Mouse (Mus musculus) effector memory CD4-positive, alpha-beta T cell, adult 5 months (primary cell): ENCODE data around the gene Ccdc88b. TPM values are rescaled to one million over a fixed set of nuclear protein-coding genes. Genes with fewer than 3 reads are reported as not detected.

Source experiments
- polyA plus RNA-seq: library from polyadenylated mRNA; unstranded; fragments of 100-300 nt; shearing (Covaris generic); gene quantifications from one replicate; pipeline ENCODE4 v1.2.1, GENCODE M21; 2017

Ccdc88b gene
- 43.5 TPM for polyA plus RNA-seq

DNA sequence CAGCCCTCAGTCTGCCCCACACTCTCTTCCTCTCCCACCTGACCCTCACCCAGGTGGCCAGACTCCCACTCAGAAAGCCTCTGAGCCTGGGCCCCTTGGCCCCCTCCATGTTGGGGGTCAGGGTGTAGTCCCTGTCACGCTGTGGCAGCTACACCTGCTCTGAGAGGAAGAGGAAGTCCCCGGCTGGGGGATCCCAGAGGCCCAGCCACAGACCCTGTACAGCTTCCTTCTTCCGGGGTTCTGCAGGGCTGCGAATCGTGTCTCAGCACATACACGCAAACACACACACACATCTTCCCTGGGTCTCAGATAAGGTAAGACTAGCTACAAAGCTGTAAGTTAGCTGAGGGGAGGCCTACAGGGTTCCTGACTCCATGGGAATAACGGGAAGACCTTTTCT, at the start of gene Ccdc88b:
Gene Ccdc88b (minus strand): TSS at position 181 of the 400 bp plus-strand sequence.

DNA sequence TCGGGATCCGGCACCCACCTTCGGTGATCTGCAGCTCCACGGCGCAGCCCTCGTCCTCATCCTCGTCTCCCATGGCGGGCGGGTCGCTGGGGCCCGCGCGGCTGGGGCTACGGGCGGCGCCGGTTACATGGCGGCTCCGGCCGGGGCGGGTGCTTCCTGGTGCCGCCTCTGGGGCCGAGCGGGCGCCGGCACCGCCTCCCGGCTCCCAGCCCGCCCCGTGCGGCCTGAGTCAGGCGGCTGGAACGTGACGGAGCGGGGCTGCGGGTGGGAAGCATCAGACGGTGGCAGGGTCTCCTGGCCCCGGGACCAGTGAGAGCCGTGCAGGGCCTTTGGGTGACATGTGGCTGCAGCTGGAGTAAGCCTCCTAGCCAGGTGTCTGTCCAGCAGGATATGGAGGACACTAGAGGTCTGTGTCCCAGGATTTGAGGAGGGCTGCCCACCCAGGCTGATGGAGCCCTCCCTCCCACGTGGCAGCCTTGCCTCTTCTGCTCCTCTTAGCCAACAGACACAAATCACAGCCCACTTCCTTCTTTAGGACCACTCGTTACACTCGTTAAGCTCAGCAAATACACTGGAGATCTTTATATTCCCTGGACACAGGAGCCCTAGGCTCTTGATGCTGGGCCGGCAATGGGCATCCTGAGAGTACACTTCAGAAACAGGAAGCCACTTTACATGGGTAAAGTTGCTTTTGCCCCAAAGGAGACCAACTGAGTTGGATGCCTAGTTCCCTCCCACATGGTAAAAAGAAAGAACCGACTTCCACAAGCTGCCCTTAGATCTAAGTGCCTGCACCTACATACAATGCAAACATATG, 17.3 kb downstream of the Ccdc88b start, which contains the start of gene Rps6ka4:
Gene Rps6ka4 (minus strand): TSS at position 162 of the 817 bp plus-strand sequence.

Other genes with a start within 250 kb of the Ccdc88b start
- 36.4 TPM for gene Rps6ka4, start 17.6 kb downstream of the Ccdc88b start, polyA plus RNA-seq
- 142 TPM for gene Trmt112, start 51.5 kb upstream of the Ccdc88b start, polyA plus RNA-seq
- gene Prdx5, start 51.9 kb upstream of the Ccdc88b start, polyA plus RNA-seq: 133 TPM
- 18.2 TPM for gene Esrra, start 63.6 kb upstream of the Ccdc88b start, polyA plus RNA-seq
- gene Catsperz, start 67.2 kb upstream of the Ccdc88b start, polyA plus RNA-seq: not detected
- not detected for gene Kcnk4, start 76.3 kb upstream of the Ccdc88b start, polyA plus RNA-seq
- gene Bad, start 83.7 kb upstream of the Ccdc88b start, polyA plus RNA-seq: 13.8 TPM
- gene Gpr137, start 84.3 kb upstream of the Ccdc88b start, polyA plus RNA-seq: 7.7 TPM
- 107 TPM for gene Ppp1r14b, start 116.8 kb upstream of the Ccdc88b start, polyA plus RNA-seq
- gene Plcb3, start 118.3 kb upstream of the Ccdc88b start, polyA plus RNA-seq: 12.8 TPM
- 21.5 TPM for gene Fkbp2, start 122.3 kb upstream of the Ccdc88b start, polyA plus RNA-seq
- 8.6 TPM for gene Vegfb, start 129.4 kb upstream of the Ccdc88b start, polyA plus RNA-seq
- 43.3 TPM for gene Dnajc4, start 134.4 kb upstream of the Ccdc88b start, polyA plus RNA-seq
- gene Nudt22, start 137.9 kb upstream of the Ccdc88b start, polyA plus RNA-seq: 8.8 TPM
- gene Trpt1, start 137.9 kb upstream of the Ccdc88b start, polyA plus RNA-seq: 9.1 TPM
- gene Fermt3, start 161.3 kb upstream of the Ccdc88b start, polyA plus RNA-seq: 211 TPM
- 197 TPM for gene Stip1, start 181.8 kb upstream of the Ccdc88b start, polyA plus RNA-seq
- gene Macrod1, start 198.6 kb upstream of the Ccdc88b start, polyA plus RNA-seq: 20.5 TPM
- gene Flrt1, start 247.5 kb upstream of the Ccdc88b start, polyA plus RNA-seq: not detected